ENCODE assay signal across 42 mouse cellular contexts in genomic region chr3:17913796-17914195, GRCm38 (mm10). TPM values are rescaled to one million over a fixed set of nuclear protein-coding genes. Genes with fewer than 3 reads are reported as not detected.
"Had no signal": no experiment of that assay in that cellular context is flagged by ENCODE, and none has a peak within 500 bp of the region (broad histone marks: within the 10 kb centered on the region; RNA-seq: fewer than 3 reads in every experiment).

No protein-coding gene starts in this region.

- H3K4me1 ChIP-seq: heart, embryonic 13.5 days; heart, embryonic 15.5 days; hindbrain, embryonic 13.5 days; hindbrain, embryonic 15.5 days; kidney, embryonic 15.5 days; limb, embryonic 13.5 days; limb, embryonic 15.5 days; liver, embryonic 12.5 days had no signal

- H3K9ac ChIP-seq: heart, embryonic 13.5 days; heart, embryonic 15.5 days; hindbrain, embryonic 13.5 days; hindbrain, embryonic 15.5 days; kidney, embryonic 15.5 days; limb, embryonic 13.5 days; limb, embryonic 15.5 days; liver, embryonic 12.5 days; liver, embryonic 14.5 days had no signal

- H3K27me3 ChIP-seq: heart, embryonic 13.5 days; heart, embryonic 15.5 days; hindbrain, embryonic 13.5 days; hindbrain, embryonic 15.5 days; kidney, embryonic 15.5 days; limb, embryonic 13.5 days; limb, embryonic 15.5 days; liver, embryonic 12.5 days had no signal

- H3K9me3 ChIP-seq: heart, embryonic 13.5 days; heart, embryonic 15.5 days; hindbrain, embryonic 13.5 days; hindbrain, embryonic 15.5 days; kidney, embryonic 15.5 days; limb, embryonic 13.5 days; limb, embryonic 15.5 days; liver, embryonic 12.5 days had no signal

- DNase-seq: gastrocnemius, postnatal 14 days; gastrocnemius, postnatal 36 days; heart, adult 11 months; heart, adult 2 months; heart, postnatal 14 days; heart, postnatal 36 days; kidney, adult 11 months; kidney, adult 2 months; kidney, adult 9 months; kidney, postnatal 14 days; kidney, postnatal 36 days; left cerebral cortex, postnatal 4 days had no signal

- ATAC-seq: hindbrain, postnatal 0 days; intestine, embryonic 16.5 days; liver, embryonic 12.5 days had no signal

- H3K4me2 ChIP-seq: heart, embryonic 11.5 days; heart, embryonic 13.5 days; heart, embryonic 15.5 days; hindbrain, embryonic 13.5 days; hindbrain, embryonic 15.5 days; kidney, embryonic 15.5 days; limb, embryonic 13.5 days; limb, embryonic 15.5 days; liver, embryonic 12.5 days had no signal

- H3K36me3 ChIP-seq: heart, embryonic 13.5 days; heart, embryonic 15.5 days; hindbrain, embryonic 13.5 days; hindbrain, embryonic 15.5 days; kidney, embryonic 15.5 days; limb, embryonic 13.5 days; limb, embryonic 15.5 days; liver, embryonic 12.5 days had no signal

- H3K27ac ChIP-seq: heart, adult 2 months; heart, embryonic 13.5 days; heart, embryonic 15.5 days; hindbrain, embryonic 13.5 days; hindbrain, embryonic 15.5 days; hindbrain, postnatal 0 days; kidney, embryonic 15.5 days; kidney, postnatal 0 days; limb, embryonic 13.5 days; limb, embryonic 15.5 days; liver, embryonic 12.5 days; liver, embryonic 14.5 days had no signal

- H3K4me3 ChIP-seq: heart, adult 2 months; heart, embryonic 13.5 days; heart, embryonic 15.5 days; hindbrain, embryonic 13.5 days; hindbrain, embryonic 15.5 days; kidney, embryonic 15.5 days; limb, embryonic 13.5 days; limb, embryonic 15.5 days; liver, embryonic 12.5 days had no signal

RNA-seq across cellular contexts. Expression of gene Cypt12, which starts 34.4 kb away (rescaled TPM):
- total RNA-seq: gastrocnemius, adult 18-20 months; gastrocnemius, adult 8-10 months; gastrocnemius, postnatal 14 days; gastrocnemius, postnatal 36 days; heart, adult 2 months; heart, postnatal 14 days; heart, postnatal 36 days; hematopoietic stem cell, adult 5-6 weeks; hindbrain, postnatal 0 days; layer of hippocampus, adult 18-20 months; layer of hippocampus, postnatal 10 days; layer of hippocampus, postnatal 25 days; left cerebral cortex, adult 18-20 months; left cerebral cortex, adult 8-10 months; left cerebral cortex, postnatal 10 days; left cerebral cortex, postnatal 25 days; left cerebral cortex, postnatal 4 days; liver, adult 2 months had no signal
- polyA plus RNA-seq: heart, embryonic 11.5 days; heart, embryonic 13.5 days; heart, embryonic 15.5 days; heart, postnatal 0 days; hindbrain, embryonic 11.5 days; hindbrain, embryonic 13.5 days; hindbrain, embryonic 15.5 days; hindbrain, postnatal 0 days; intestine, embryonic 14.5 days; intestine, embryonic 16.5 days; kidney, embryonic 15.5 days; kidney, postnatal 0 days; large intestine, adult 2 months; limb, embryonic 11.5 days; limb, embryonic 13.5 days; limb, embryonic 15.5 days; liver, adult 2 months; liver, embryonic 12.5 days; liver, embryonic 14.5 days; liver, embryonic 16.5 days had no signal
